Mouse (Mus musculus) forebrain, embryonic 15.5 days (tissue): ENCODE data around the gene Pik3cd. TPM values are rescaled to one million over a fixed set of nuclear protein-coding genes. Genes with fewer than 3 reads are reported as not detected.
"Not testable (repeated sequence)": the region's sequence is repeated elsewhere in the genome, so short reads cannot be mapped to it uniquely, and the experiment has no call there.

Experiments
- ATAC-seq: fragments of 200-750 bp; cut with Nextera tagmentation; replicated peaks from 2 replicates; pipeline ENCODE4 v1.8.0; 2017; ENCODE audit warnings: mild to moderate bottlenecking, moderate TSS enrichment, moderate library complexity
- H3K27ac ChIP-seq: fragments of 300-500 bp; sonication (generic); replicated peaks from 2 replicates; pipeline ENCODE4 v1.5.1; 2015; ENCODE audit warnings: mild to moderate bottlenecking, inconsistent platforms
- H3K27me3 ChIP-seq: fragments of 300-500 bp; sonication (generic); 2 replicates; pipeline ENCODE4 v1.6.1; 2015; ENCODE audit warnings: inconsistent platforms
- H3K36me3 ChIP-seq: fragments of 300-500 bp; sonication (generic); 2 replicates; pipeline ENCODE4 v1.6.1; 2015; ENCODE audit warnings: mild to moderate bottlenecking, inconsistent platforms
- H3K4me1 ChIP-seq: fragments of 300-500 bp; sonication (generic); 2 replicates; pipeline ENCODE4 v1.6.1; 2015; ENCODE audit warnings: inconsistent platforms
- H3K4me2 ChIP-seq: fragments of 300-500 bp; sonication (generic); replicated peaks from 2 replicates; pipeline ENCODE4 v1.6.1; 2015; ENCODE audit warnings: mild to moderate bottlenecking, inconsistent platforms
- H3K4me3 ChIP-seq: fragments of 300-500 bp; sonication (generic); 2 replicates; pipeline ENCODE4 v1.5.1; 2015; ENCODE audit warnings: mild to moderate bottlenecking, inconsistent platforms
- H3K9ac ChIP-seq: fragments of 300-500 bp; sonication (generic); replicated peaks from 2 replicates; pipeline ENCODE4 v1.6.1; 2015; ENCODE audit warnings: mild to moderate bottlenecking, inconsistent platforms
- H3K9me3 ChIP-seq: fragments of 300-500 bp; sonication (generic); 2 replicates; pipeline ENCODE4 v1.6.1; 2016; ENCODE audit warnings: inconsistent platforms
- WGBS: fragments of 180-500 bp; shearing (Covaris S2); methylation state at CpG from one replicate; pipeline ENCODE4 v1.1.7; 2015; ENCODE audit warnings: mixed read lengths; 5-methylcytosine and 5-hydroxymethylcytosine counted together
- polyA plus RNA-seq: library from polyadenylated mRNA; unstranded; fragments of >200 nt; fragmentation: Nextera tagmentation; extraction: Ambion mirVana; gene quantifications from 2 replicates; pipeline ENCODE4 v1.2.1, GENCODE M21; 2015

Pik3cd gene
- polyA plus RNA-seq, 1 experiment from 2014 or later = 18.2 TPM

DNA sequence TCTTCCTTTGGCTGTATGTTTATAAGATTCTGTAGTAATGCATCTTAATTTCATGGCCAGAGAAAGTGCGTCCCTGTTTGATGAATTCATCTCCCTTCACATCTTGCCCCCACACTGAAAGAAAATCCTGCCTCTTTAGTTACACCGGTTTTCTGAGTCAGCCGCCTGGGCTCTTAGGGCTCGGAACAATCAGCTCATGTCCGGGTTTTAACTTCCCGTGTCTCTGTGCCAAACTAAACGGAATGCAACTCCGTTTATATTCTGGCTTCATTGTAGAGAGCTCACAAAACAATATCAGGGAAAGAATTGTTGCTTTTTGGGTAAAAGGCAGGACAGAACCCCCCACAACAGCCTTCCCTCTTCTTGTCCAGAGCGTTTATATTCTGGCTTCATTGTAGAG, 73.6 kb downstream of the Pik3cd start:
- H3K9me3 ChIP-seq = no peaks in the 10 kb centered on the region
- no peaks in the 10 kb centered on the region for H3K27me3 ChIP-seq
- no peak overlapping the region for H3K9ac ChIP-seq
- H3K4me3 ChIP-seq = no peak overlapping the region
- 0 out of 2 replicates have a peak overlapping the region, but pooled peaks have one; percentile 15 for H3K27ac ChIP-seq
- peaks cover 18% of the 10 kb centered on the region for H3K4me1 ChIP-seq
- WGBS = 50% methylated on average over 9 of the region's 9 CpGs
- peaks cover 35% of the 10 kb centered on the region for H3K36me3 ChIP-seq
- H3K4me2 ChIP-seq = no peak overlapping the region
- no peak for ATAC-seq

DNA sequence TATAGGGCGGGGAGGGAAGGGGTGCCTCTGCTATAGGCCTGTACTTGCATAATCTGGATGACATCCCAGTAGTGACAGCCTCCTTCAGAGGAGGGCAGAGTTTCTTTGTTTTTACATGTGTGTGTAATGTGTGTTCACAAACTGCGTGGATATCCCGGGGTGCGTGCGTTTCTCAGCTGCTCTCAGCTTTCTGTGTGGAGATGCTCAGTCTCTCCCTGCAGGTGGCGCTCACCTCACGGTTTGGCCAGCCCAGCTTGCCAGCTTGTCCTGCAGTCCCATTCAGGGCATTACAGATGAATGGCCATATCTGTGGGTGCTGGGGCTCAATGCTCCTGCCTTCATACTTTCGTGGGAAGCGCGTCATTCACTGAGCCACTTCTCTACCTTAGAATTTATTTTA, 74.0 kb downstream of the Pik3cd start:
- no peak overlapping the region for H3K9ac ChIP-seq
- WGBS = 74% methylated on average over 10 of the region's 10 CpGs
- 0 out of 2 replicates have a peak overlapping the region, but pooled peaks have one; percentile 15 for H3K27ac ChIP-seq
- H3K36me3 ChIP-seq = peaks cover 31% of the 10 kb centered on the region
- H3K4me1 ChIP-seq = peaks cover 18% of the 10 kb centered on the region
- no peaks in the 10 kb centered on the region for H3K9me3 ChIP-seq
- H3K27me3 ChIP-seq = no peaks in the 10 kb centered on the region
- H3K4me3 ChIP-seq = no peak overlapping the region
- 0 out of 2 replicates have a peak, but pooled peaks have one; percentile 32 for ATAC-seq
- H3K4me2 ChIP-seq = no peak overlapping the region

DNA sequence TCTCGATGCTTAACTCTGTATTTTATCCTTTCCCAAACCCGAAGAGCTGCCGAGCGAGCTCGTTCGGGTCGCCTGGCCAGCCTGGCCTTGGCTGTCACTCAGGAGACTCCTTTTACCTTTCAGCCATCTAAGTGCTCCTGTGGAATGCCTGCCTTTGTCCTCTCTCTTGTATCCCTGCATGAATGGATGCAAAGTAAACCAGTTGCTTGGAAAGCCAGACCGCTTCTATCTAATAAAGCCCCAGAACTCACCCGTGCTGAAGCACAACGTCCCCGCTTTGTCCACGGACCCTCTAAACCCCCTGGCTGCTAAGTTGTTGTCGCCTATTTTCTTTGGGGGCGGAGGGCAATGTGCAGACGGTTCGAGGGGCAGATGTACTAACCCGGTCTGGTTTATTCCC, 75.6 kb downstream of the Pik3cd start:
- WGBS = 9% methylated on average over 17 of the region's 17 CpGs
- Histone ChIP-seq H3K9ac (no peak overlapping the region), H3K27ac (no peak overlapping the region; the same call in 1 of the 2 replicates), H3K36me3 (peaks cover 18% of the 10 kb centered on the region; the same call in 1 of the 2 replicates), H3K27me3 (no peaks in the 10 kb centered on the region), H3K4me3 (no peak overlapping the region), H3K4me2 (no peak overlapping the region), H3K9me3 (no peaks in the 10 kb centered on the region), H3K4me1 (peaks cover 18% of the 10 kb centered on the region)
- no peak for ATAC-seq

DNA sequence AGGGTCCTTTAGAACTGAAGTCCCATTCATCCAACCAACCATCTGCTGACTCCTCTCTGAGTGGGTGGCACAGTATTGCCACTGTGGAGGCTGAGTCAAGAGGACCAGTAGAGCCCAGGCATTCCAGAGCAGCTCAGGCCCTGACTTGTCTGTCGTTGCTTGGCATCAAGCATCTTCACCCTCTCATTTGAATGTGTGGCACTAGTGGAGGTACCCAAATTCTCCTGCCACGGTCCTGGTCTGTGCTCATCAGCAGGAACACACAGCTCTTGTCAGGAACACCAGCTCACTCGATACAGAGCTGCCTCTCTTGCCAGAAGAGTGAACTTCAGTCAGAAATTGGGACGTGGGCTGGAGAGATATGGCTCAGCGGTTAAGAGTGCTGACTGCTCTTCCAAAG, 78.7 kb downstream of the Pik3cd start:
- no peak for ATAC-seq

DNA sequence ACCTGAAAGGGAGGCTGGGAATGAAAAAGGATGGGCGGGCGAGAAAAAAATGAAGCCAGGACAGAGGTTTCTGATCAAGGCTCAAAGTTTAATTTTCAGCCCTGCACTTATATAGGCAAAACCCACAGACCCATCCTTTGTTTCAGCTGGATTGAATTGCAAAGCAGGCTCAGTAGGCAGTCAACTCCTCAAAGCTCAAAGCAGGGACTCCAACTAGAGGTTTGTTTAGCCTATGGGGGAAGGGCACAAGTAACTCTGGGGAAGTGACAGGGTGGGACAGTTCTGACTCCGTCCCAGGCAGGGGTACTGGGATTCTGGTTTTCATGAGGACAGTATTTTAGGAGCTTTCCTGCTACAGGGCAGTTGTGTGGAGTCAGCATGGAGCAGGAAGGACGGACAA, 81.1 kb downstream of the Pik3cd start:
- Histone ChIP-seq H3K4me2 (no peak overlapping the region), H3K27ac (no peak overlapping the region), H3K4me1 (peaks cover 12% of the 10 kb centered on the region), H3K4me3 (no peak overlapping the region), H3K36me3 (peaks cover 6% of the 10 kb centered on the region; the same call in 1 of the 2 replicates), H3K9ac (no peak overlapping the region), H3K9me3 (no peaks in the 10 kb centered on the region), H3K27me3 (no peaks in the 10 kb centered on the region)
- ATAC-seq = no peak
- WGBS = 37% methylated on average over 4 of the region's 4 CpGs

More for the DNA sequence above, 78.7 kb downstream of the Pik3cd start:
- Histone ChIP-seq H3K9ac (no peak overlapping the region), H3K27me3 (no peaks in the 10 kb centered on the region), H3K36me3 (peaks cover 2% of the 10 kb centered on the region; the same call in 1 of the 2 replicates), H3K4me2 (no peak overlapping the region), H3K27ac (no peak overlapping the region), H3K4me1 (peaks cover 24% of the 10 kb centered on the region), H3K9me3 (no peaks in the 10 kb centered on the region), H3K4me3 (no peak overlapping the region)
- 90% methylated on average over 5 of the region's 5 CpGs for WGBS

DNA sequence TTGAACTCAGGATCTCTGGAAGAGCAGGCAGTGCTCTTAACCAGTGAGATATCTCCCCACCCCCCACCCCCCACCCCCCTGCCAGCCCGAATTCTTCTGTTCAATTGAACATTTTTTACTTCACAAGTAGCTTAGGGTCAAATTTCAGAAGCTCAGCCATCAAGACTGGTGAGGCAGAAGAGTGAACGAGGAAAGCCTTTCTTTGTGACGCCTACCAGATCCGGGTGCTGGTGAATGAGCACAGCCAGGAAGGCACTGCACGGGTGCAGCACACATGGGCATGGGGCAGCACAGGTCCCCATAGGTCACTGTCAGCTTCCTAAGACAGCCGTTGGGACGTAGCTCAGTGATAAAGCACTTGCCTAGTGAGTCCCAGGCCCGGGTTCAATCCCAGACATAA, 82.4 kb downstream of the Pik3cd start:
- no peaks in the 10 kb centered on the region for H3K9me3 ChIP-seq
- no peak overlapping the region for H3K4me3 ChIP-seq
- WGBS = 23% methylated on average over 8 of the region's 8 CpGs
- H3K9ac ChIP-seq = no peak overlapping the region
- H3K4me2 ChIP-seq = no peak overlapping the region
- no peak overlapping the region for H3K27ac ChIP-seq
- no peaks in the 10 kb centered on the region for H3K27me3 ChIP-seq
- peaks cover 13% of the 10 kb centered on the region; the same call in 1 of the 2 replicates for H3K36me3 ChIP-seq
- ATAC-seq = no peak
- H3K4me1 ChIP-seq = peaks cover 7% of the 10 kb centered on the region; the same call in 1 of the 2 replicates

DNA sequence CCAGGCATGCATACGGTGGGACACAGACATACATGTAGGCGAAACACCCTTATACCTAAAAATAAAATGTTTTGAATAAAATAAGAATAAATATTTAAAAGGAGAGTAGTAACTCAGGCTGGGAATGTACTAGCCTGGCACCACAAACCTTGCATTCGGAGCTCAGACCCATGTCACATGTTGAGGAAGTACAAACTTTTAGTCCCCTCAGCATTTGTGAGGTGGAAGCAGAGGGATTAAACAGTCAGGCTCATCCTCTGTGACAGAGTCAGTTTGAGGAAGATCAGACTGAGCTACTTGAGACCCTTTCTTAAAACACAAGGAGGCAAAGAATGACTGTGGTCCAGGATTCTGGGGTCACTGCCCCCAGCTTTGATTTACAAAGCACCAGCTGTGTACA, 85.4 kb downstream of the Pik3cd start:
- WGBS = 91% methylated on average over 3 of the region's 3 CpGs
- ATAC-seq = not testable (repeated sequence)

DNA sequence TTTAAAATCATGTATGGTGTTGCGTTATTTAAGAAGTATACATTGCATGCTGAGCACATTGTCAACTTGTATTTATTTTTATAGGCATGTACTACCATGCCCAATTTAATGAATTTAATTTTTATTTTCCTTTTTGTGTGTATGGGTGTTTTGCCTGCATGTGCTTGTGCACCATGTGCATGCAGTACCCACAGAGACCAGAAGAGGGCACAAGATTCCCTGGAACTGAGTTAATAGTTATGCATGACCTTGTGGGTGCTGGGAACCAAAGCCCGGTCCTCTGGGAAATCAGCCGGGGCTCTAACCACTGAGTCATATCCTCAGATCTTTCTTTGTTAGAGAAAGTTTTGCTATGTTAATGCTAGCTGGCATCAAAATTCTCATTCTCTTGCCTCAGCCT, 87.5 kb downstream of the Pik3cd start:
- Histone ChIP-seq H3K27ac (no peak overlapping the region), H3K4me1 (no peaks in the 10 kb centered on the region), H3K27me3 (no peaks in the 10 kb centered on the region), H3K9me3 (no peaks in the 10 kb centered on the region), H3K9ac (no peak overlapping the region), H3K36me3 (peaks cover 18% of the 10 kb centered on the region; the same call in 1 of the 2 replicates), H3K4me3 (no peak overlapping the region), H3K4me2 (no peak overlapping the region)
- no peak for ATAC-seq
- WGBS = 96% methylated on average over 3 of the region's 3 CpGs

More for the DNA sequence above, 85.4 kb downstream of the Pik3cd start:
- not testable (repeated sequence) for H3K4me1 ChIP-seq, H3K4me2 ChIP-seq, H3K9me3 ChIP-seq, H3K27ac ChIP-seq, H3K27me3 ChIP-seq, H3K9ac ChIP-seq, H3K4me3 ChIP-seq
- H3K36me3 ChIP-seq = peaks cover 18% of the 10 kb centered on the region; the same call in 1 of the 2 replicates

DNA sequence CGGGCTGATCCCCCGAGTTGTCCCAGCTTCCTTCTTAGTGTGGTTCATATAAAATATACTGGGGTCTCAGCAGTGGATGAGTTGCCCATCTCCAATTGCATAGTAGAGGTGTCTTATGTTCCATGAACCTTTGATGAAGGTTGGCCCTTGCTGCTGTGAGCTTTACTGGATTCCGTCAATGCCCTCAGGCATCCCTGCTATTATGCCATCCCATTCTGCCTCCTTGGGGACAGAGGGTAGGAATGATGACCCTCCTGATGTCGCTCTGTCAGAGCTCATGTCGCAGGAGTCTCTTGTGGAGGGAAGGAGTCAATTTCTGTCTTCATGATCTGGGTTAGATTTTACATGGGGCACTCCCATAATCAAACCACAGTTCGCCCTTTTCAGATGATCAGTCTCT, 88.9 kb downstream of the Pik3cd start:
- H3K27ac ChIP-seq, H3K9ac ChIP-seq, H3K4me2 ChIP-seq, H3K9me3 ChIP-seq, H3K27me3 ChIP-seq, H3K4me3 ChIP-seq, ATAC-seq: not testable (repeated sequence)
- peaks cover 13% of the 10 kb centered on the region for H3K4me1 ChIP-seq
- WGBS = 77% methylated on average over 6 of the region's 6 CpGs
- peaks cover 16% of the 10 kb centered on the region; the same call in 1 of the 2 replicates for H3K36me3 ChIP-seq

DNA sequence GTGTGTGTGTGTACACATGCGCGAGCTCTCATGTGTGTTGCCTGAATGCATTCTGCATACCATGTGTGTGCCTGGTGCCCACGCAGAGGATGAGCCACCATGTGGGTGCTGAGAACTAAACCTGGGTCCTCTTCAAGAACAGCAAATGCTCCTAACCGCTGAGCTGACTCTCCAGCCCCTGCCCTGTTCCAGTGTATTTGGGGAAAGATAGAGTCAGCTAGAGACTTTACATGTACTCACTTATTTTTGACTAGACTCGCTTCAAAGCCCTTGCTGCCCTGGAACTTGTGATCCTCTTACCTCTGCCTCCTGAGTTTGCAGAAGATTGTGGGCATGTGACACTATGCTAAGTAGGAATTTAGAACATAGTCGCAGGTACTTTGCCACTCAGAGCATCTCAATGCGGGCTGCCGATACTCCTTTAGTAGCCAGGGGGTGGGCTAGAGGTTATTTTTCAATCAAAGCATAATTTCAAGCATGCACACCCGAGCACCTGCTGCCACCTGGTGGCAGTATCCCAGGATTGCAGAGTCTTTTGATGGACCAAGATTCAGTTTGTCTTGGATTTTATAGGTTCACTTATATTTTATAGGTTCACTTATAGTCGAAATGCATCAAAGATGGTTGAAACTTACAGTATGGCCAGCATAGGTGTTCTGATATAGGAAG, 90.9 kb downstream of the Pik3cd start:
- no peak overlapping the region for H3K27ac ChIP-seq
- no peak overlapping the region for H3K9ac ChIP-seq
- WGBS = 52% methylated on average over 10 of the region's 10 CpGs

DNA sequence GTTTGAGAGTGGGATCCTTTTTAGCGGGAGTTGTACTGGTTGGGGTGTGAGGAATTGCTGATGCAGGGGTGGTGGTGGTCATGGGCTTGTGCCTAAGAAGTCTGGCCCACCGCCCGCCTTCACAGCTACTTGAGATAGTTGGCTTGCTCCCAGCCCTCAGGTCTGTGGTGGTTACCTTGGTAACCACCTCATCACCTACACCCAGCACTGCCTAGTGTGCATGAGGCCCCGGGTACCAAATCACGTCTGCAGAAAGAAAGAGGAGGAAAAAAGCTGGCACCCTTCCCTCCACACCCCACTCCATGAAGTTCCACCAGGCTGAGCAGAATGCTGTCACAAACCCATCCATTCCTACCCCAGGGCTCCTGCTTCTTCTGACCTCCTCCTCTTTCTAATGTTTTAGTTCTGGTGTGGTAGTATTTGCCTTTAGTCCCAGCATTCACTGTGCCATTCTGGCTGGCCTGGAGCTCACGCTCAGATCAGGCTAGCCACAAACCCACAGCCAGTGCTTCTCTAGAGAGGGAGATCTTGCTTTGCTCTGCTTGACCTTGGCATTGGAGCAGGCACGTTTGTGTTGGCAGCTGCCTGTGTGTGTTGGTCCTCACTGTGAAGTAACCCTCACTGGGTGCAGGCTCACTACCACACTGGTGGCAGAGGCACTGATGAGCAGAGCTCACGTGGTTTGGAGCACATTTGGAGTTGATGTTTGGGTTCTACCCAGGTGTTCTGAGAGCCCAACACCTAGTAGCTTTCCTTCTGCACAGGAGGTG, 92.9 kb downstream of the Pik3cd start:
- WGBS = 32% methylated on average over 8 of the region's 8 CpGs
- ATAC-seq = peak; percentile 55; the same call in 1 of the 2 replicates
- Histone ChIP-seq H3K36me3 (no peaks in the 10 kb centered on the region), H3K9me3 (no peaks in the 10 kb centered on the region), H3K4me2 (no peak overlapping the region), H3K27ac (peak overlapping the region; percentile 64), H3K4me3 (no peak overlapping the region), H3K4me1 (peaks cover 32% of the 10 kb centered on the region), H3K9ac (no peak overlapping the region), H3K27me3 (no peaks in the 10 kb centered on the region)

More for the DNA sequence above, 90.9 kb downstream of the Pik3cd start:
- Histone ChIP-seq H3K4me3 (no peak overlapping the region), H3K4me2 (no peak overlapping the region), H3K4me1 (peaks cover 30% of the 10 kb centered on the region), H3K27me3 (no peaks in the 10 kb centered on the region), H3K36me3 (peaks cover 14% of the 10 kb centered on the region; the same call in 1 of the 2 replicates), H3K9me3 (no peaks in the 10 kb centered on the region)
- ATAC-seq = no peak

DNA sequence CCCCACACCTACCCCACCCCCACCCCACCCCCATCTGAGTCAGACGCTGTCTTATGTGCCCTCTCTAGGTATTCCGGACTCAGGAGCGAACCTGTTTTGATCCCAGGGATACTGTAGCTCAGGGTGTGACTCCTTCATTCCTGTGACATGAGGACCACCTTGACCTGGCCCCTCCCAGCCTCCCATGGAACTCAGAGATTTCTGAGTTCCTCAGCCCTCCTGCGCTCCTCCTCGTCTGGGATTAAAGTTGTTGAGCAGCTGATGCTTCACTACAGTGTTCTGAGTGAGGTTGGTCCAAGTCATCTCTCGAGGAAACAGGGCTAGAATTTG, 94.1 kb downstream of the Pik3cd start:
- Histone ChIP-seq H3K9me3 (no peaks in the 10 kb centered on the region), H3K27ac (peak overlapping the region; percentile 64; the same call in 1 of the 2 replicates), H3K4me2 (no peak overlapping the region), H3K27me3 (no peaks in the 10 kb centered on the region), H3K36me3 (no peaks in the 10 kb centered on the region), H3K9ac (no peak overlapping the region), H3K4me1 (peaks cover 32% of the 10 kb centered on the region), H3K4me3 (no peak overlapping the region)
- 90% methylated on average over 6 of the region's 6 CpGs for WGBS
- ATAC-seq = no peak
